Mouse (Mus musculus): ENCODE measurements around the gene B9d2. TPM values are rescaled to one million over a fixed set of nuclear protein-coding genes. Genes with fewer than 3 reads are reported as not detected.

Gene B9d2
- polyA plus RNA-seq (2012; rRNA removed) (28.1 and 39.7 TPM in 2 replicates), polyA plus RNA-seq (2014; fragmentation: Nextera tagmentation; extraction: Ambion mirVana) (25.1 and 29.2 TPM in 2 replicates)

- peak within 1 kb of the TSS; percentile 66 for H3K4me3 ChIP-seq (replicated peaks; ENCODE audit: low read length)
- peak; percentile 96 for DNase-seq (ENCODE audit: low spot score)
- H3K9ac ChIP-seq (ENCODE audit: low read depth, low read length, severe bottlenecking): peak within 1 kb of the TSS; percentile 70
- 0 out of 2 replicates have a peak, but pooled peaks cover 9% of the 10 kb centered on the region for H3K4me1 ChIP-seq (ENCODE audit: control insufficient read depth, insufficient read depth, low read length)
- TF ChIP-seq POLR2A (IDR thresholded peaks at IDR 0.05; ENCODE audit: borderline replicate concordance, extremely low read depth, insufficient read depth, insufficient read length): peak; percentile 47; the same call in 1 of the 2 replicates
- H3K27ac ChIP-seq (replicated peaks; ENCODE audit: low read depth, low read length): peak within 1 kb of the TSS; percentile 88
- no peaks in the 10 kb centered on the region for H3K9me3 ChIP-seq (ENCODE audit: control insufficient read depth, low read length)
- peak within 1 kb of the TSS; percentile 64 for H3K4me2 ChIP-seq (replicated peaks; ENCODE audit: low read depth, low read length, severe bottlenecking)
- ATAC-seq (ENCODE audit: low FRiP score, low read depth): peak; percentile 97
- 0% methylated on average over 46 of the region's 46 CpGs for WGBS
- peaks cover 2% of the 10 kb centered on the region; the same call in 1 of the 2 replicates for H3K27me3 ChIP-seq (ENCODE audit: control insufficient read depth, insufficient read depth, low read length)
- H3K36me3 ChIP-seq (ENCODE audit: control insufficient read depth, insufficient read depth, low read length): no peaks in the 10 kb centered on the region
Measured at GRCm38 (mm10) chr7:25680514-25681258, at the start of gene B9d2. B9d2 (plus strand) TSS chr7:25680780.

DNA sequence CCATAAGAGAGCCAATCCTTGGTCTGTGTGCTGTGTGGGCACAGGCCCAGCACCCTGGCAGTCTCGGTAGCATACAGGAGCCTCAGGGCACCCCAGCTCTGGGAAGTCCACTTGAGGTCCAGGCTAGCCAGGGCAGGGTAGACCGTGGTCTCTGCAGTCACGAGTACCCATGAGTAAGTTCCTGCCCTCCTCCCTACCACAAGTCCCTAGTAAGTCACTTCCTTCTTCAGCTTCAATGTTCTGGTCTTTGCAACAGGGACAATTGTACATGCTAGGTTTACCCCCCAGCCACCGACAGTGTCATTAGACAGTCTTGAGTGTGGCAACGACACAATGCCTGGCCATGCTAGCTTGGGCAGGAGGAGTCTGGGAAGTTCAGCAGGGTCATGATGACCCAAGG, 47.9 kb upstream of the B9d2 start:
- TF ChIP-seq POLR2A (IDR thresholded peaks at IDR 0.05; ENCODE audit: borderline replicate concordance, extremely low read depth, insufficient read depth, insufficient read length): no peak
- 86% methylated on average over 5 of the region's 5 CpGs for WGBS
- no peaks in the 10 kb centered on the region for H3K9me3 ChIP-seq (ENCODE audit: control insufficient read depth, low read length)

DNA sequence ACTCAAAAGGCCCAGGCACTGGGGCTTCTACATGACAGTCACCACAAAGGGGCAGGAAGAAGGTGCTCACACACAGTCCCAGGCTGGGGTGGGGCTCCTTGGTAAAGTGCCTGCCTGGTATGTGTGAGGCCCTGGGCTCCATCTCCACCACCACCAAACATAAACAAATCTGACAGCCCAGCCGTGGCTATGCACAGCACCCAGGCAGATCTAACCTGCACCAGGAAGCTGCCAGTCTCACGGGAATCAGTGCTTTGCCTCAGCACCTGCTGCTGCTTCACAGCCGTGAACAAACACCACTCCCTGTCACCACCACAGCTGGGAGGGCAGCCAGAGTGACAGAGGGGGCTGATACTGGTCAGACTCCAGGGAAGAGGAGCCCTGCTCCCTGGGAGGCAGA, 44.2 kb upstream of the B9d2 start:
- H3K9me3 ChIP-seq (ENCODE audit: control insufficient read depth, low read length): no peaks in the 10 kb centered on the region
- TF ChIP-seq POLR2A (IDR thresholded peaks at IDR 0.05; ENCODE audit: borderline replicate concordance, extremely low read depth, insufficient read depth, insufficient read length): no peak
- ATAC-seq (ENCODE audit: low FRiP score, low read depth) (no peak), DNase-seq (ENCODE audit: low spot score) (no peak)
- peaks cover 38% of the 10 kb centered on the region for H3K36me3 ChIP-seq (ENCODE audit: control insufficient read depth, insufficient read depth, low read length)
- H3K4me3 ChIP-seq (replicated peaks; ENCODE audit: low read length): no peak overlapping the region
- no peak overlapping the region for H3K4me2 ChIP-seq (replicated peaks; ENCODE audit: low read depth, low read length, severe bottlenecking)
- no peak overlapping the region for H3K9ac ChIP-seq (ENCODE audit: low read depth, low read length, severe bottlenecking)
- H3K27ac ChIP-seq (replicated peaks; ENCODE audit: low read depth, low read length): no peak overlapping the region
- WGBS: 36% methylated on average over 3 of the region's 3 CpGs
- H3K4me1 ChIP-seq (ENCODE audit: control insufficient read depth, insufficient read depth, low read length): no peaks in the 10 kb centered on the region
- no peaks in the 10 kb centered on the region for H3K27me3 ChIP-seq (ENCODE audit: control insufficient read depth, insufficient read depth, low read length)

More for the DNA sequence above, 47.9 kb upstream of the B9d2 start:
- DNase-seq (ENCODE audit: low spot score) (no peak), ATAC-seq (ENCODE audit: low FRiP score, low read depth) (no peak)
- Histone ChIP-seq H3K4me3 (replicated peaks; ENCODE audit: low read length) (no peak overlapping the region), H3K4me2 (replicated peaks; ENCODE audit: low read depth, low read length, severe bottlenecking) (no peak overlapping the region), H3K9ac (ENCODE audit: low read depth, low read length, severe bottlenecking) (no peak overlapping the region), H3K27ac (replicated peaks; ENCODE audit: low read depth, low read length) (no peak overlapping the region), H3K27me3 (ENCODE audit: control insufficient read depth, insufficient read depth, low read length) (no peaks in the 10 kb centered on the region), H3K4me1 (ENCODE audit: control insufficient read depth, insufficient read depth, low read length) (peaks cover under 1% of the 10 kb centered on the region; the same call in 1 of the 2 replicates), H3K36me3 (ENCODE audit: control insufficient read depth, insufficient read depth, low read length) (peaks cover 36% of the 10 kb centered on the region)

DNA sequence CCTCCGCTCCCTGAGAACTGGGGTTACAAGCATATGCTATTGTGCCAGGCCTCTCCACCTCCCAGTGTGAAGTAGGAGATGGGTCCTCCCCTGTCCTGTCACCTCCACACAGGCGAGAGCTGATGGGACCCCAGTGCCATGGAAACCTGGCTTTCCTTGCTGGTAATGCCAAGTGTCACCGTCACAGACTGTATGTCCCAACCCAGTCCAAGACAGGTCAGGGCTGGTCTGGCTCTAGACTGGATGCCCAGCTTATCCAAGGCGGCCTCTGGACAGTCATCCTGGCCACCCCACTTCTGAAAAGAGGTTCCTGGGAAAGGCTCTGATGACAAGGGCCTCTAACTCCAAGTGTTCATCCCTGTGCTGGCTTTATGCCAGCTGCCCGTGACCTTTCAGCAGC, 43.5 kb upstream of the B9d2 start:
- H3K9ac ChIP-seq (ENCODE audit: low read depth, low read length, severe bottlenecking): no peak overlapping the region
- H3K9me3 ChIP-seq (ENCODE audit: control insufficient read depth, low read length): no peaks in the 10 kb centered on the region
- no peak overlapping the region for H3K4me3 ChIP-seq (replicated peaks; ENCODE audit: low read length)
- ATAC-seq (ENCODE audit: low FRiP score, low read depth) (no peak), DNase-seq (ENCODE audit: low spot score) (no peak)
- no peaks in the 10 kb centered on the region for H3K27me3 ChIP-seq (ENCODE audit: control insufficient read depth, insufficient read depth, low read length)
- no peaks in the 10 kb centered on the region for H3K4me1 ChIP-seq (ENCODE audit: control insufficient read depth, insufficient read depth, low read length)
- H3K27ac ChIP-seq (replicated peaks; ENCODE audit: low read depth, low read length): no peak overlapping the region
- TF ChIP-seq POLR2A (IDR thresholded peaks at IDR 0.05; ENCODE audit: borderline replicate concordance, extremely low read depth, insufficient read depth, insufficient read length): no peak
- peaks cover 38% of the 10 kb centered on the region for H3K36me3 ChIP-seq (ENCODE audit: control insufficient read depth, insufficient read depth, low read length)
- WGBS: 86% methylated on average over 5 of the region's 5 CpGs
- no peak overlapping the region for H3K4me2 ChIP-seq (replicated peaks; ENCODE audit: low read depth, low read length, severe bottlenecking)

DNA sequence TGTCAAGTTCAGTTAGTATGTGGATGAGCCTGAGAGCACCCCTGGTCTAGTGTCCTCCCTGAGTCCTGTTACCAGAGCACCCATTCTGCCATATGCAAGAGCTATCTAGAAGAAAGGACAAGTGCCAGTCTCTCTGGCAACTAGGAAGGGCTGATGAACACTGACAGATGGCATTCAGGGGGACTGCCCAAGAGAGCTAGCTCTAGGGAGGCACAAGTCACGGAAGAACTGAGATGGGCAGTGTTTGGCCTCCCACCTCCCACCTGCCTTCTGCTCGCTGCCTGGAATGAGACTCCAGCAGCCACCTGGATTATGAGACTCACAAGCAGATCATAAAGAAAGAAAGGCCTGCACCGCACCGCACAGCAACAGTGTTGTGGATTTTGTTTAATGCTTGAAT, 40.8 kb upstream of the B9d2 start:
- peaks cover 30% of the 10 kb centered on the region for H3K36me3 ChIP-seq (ENCODE audit: control insufficient read depth, insufficient read depth, low read length)
- ATAC-seq (ENCODE audit: low FRiP score, low read depth) (no peak), DNase-seq (ENCODE audit: low spot score) (no peak)
- no peak overlapping the region for H3K4me3 ChIP-seq (replicated peaks; ENCODE audit: low read length)
- H3K9ac ChIP-seq (ENCODE audit: low read depth, low read length, severe bottlenecking): no peak overlapping the region
- H3K4me2 ChIP-seq (replicated peaks; ENCODE audit: low read depth, low read length, severe bottlenecking): no peak overlapping the region
- 91% methylated on average over 4 of the region's 4 CpGs for WGBS
- H3K27me3 ChIP-seq (ENCODE audit: control insufficient read depth, insufficient read depth, low read length): no peaks in the 10 kb centered on the region
- no peak overlapping the region for H3K27ac ChIP-seq (replicated peaks; ENCODE audit: low read depth, low read length)
- H3K4me1 ChIP-seq (ENCODE audit: control insufficient read depth, insufficient read depth, low read length): no peaks in the 10 kb centered on the region
- TF ChIP-seq POLR2A (IDR thresholded peaks at IDR 0.05; ENCODE audit: borderline replicate concordance, extremely low read depth, insufficient read depth, insufficient read length): no peak
- H3K9me3 ChIP-seq (ENCODE audit: control insufficient read depth, low read length): no peaks in the 10 kb centered on the region
